Mouse (Mus musculus): ENCODE results near the gene Pnmt.

DNA sequence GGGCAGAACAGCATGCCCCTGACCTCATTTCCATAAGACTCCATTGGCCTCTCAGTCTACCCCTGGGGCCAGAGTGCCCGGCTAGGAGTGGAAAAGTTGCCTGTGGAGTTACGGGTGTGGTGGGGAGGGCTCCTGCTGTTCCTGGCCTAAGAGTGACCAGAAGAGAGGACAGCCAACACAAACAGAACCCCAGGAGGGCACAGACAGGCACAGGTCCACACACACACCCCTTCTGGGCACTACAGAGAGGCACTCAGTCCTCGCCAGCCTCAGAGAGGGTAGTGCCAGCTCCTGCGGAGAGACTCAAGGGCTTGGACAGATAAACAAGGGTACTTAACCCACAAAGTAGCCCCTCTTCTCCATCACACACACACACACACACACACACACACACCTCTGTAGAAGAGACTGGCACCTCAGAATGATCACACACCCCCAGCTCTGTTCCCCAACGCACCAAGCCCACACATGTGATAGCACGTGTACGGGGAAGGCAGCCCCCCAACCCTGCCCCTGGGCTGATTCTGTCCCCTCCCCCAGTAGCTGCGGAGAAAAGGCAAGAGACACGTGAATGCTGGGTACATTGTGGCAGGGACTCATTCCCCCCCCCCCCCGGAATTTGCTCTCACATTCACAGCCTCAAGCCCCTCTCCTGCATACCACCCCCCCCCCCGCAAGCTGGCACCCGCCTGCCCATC is 38.7 kb upstream of the Pnmt start:
- TF ChIP-seq CTCF (IDR thresholded peaks at IDR 0.05; ENCODE audit: borderline replicate concordance, extremely low read depth, insufficient read depth, insufficient read length): no peak
- no peak for TF ChIP-seq POLR2A (IDR thresholded peaks at IDR 0.05; ENCODE audit: borderline replicate concordance, extremely low read depth, insufficient read depth, insufficient read length, poor library complexity, severe bottlenecking)

Measured in brain, embryonic 14.5 days (tissue).